Mouse (Mus musculus) central nervous system, embryonic 11.5 days (tissue): ENCODE data around the gene Fpr1. TPM values are rescaled to one million over a fixed set of nuclear protein-coding genes. Genes with fewer than 3 reads are reported as not detected.

Source experiments
- polyA plus RNA-seq: library from polyadenylated mRNA; depleted of rRNA; stranded (reverse); fragments of >200 nt; gene quantifications from 2 replicates; pipeline ENCODE4 v1.2.3, GENCODE M21; 2012; rRNA removed

Fpr1 gene
- not detected in 2 replicates for polyA plus RNA-seq

DNA sequence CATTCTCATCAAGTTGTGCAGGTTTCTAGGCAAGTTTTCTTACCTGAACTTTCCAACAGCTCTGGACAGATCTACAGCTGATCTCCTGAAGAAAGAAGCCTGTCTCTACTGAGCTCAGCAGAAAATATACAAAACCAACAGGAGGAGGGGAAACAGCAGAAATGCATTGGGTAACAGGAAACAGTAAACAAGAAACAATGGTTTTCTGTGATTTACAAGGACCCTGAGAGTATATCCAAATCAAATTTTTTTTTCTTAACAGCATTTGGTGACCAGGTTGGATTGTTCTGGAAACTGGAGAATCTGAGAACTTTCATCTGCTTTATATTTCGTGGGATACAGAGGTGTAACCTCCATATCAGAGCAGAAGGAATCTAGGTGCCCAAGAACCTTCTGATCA, at the start of gene Fpr1:
Gene Fpr1 (minus strand): TSS at position 101 of the 400 bp plus-strand sequence.

DNA sequence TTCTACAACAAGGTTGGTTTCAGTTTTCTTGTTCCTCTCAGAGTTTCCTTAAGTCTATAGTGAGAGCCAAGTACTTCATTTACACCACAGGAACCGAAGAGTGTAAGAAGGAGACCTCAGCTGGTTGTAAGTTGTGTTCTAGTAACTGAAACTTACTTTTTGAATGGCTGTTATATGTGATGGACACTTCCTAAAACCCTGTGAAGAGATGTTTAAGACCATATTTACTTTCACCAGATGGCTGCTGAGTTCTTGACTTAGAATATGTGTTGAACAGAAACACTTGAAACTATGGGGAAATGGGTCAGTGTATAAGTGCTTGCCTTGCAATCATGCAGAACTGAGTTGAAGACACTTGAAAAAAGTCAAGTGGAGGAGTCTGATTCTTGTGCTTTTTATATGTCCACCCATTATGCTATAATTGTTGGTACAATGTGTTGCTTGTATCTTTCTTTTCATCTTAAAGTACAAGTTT, 4.1 kb upstream of the Fpr1 start, which contains the start of the genes Fpr2 and Fpr3:
Gene Fpr2 (plus strand): TSS at position 51 of the 475 bp plus-strand sequence.
Gene Fpr3 (plus strand): TSS at position 79 of the 475 bp plus-strand sequence.

GRCm38 (mm10) chr17:17855064-17855838, 28.5 kb downstream of the Fpr1 start, which contains the start of gene Has1:
Gene Has1, minus strand, starts transcription at chr17:17855205.

DNA sequence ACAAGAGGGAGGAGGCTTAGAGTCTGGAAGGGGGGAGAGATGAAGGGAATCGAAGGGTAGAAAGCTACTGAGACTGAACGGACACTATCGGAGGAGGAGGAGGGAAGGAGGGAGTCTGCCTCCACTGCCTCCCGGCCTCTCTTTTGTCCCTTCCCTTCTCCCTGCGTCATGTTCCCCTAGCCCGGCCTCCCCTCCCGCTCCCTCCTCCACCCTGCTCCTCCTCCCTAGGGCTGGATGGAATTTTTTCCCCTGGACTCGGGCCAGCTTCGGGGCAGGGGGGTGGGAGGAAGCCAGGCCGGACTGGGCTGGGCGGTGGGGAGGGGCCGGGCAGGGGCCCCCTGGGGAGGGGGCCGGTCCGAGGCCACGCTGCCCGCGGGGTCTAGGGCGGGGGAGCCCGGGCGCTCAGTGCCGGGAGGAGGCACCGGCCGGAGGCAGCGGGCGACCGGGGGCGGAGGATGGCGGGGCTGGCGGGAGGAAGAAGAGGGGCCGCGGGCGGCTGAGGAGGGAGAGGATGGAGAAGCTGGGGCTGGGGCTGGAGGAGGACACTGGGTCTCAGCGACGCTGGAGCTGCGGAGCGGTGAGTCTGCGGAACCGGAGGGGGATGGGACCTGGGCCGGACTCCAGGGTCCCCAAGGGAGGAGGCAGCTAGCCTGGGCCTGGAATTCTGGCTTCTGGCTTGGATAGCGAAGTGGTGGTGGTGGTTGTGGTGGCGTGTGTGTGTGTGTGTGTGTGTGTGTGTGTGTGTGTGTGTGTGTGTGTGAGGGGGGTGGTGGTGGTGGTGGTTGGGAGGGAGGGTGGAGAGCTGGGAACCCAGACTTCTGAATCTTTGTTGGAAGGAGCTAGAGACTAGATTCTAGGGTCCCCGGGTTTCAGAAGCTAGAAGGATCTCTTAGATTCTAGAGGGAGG, 56.7 kb downstream of the Fpr1 start, which contains the start of gene Spaca6:
Gene Spaca6 (plus strand): TSS at position 408 of the 907 bp plus-strand sequence.

Other genes with a start within 250 kb of the Fpr1 start
- gene Vmn2r90, start 180.2 kb downstream of the Fpr1 start, polyA plus RNA-seq = not detected in 2 replicates
- gene Spaca6, start 56.8 kb downstream of the Fpr1 start, polyA plus RNA-seq = 110 and 147 TPM in 2 replicates
- 0.06 TPM in 1 of 2 replicates, not detected in the other for gene Has1, start 28.7 kb downstream of the Fpr1 start, polyA plus RNA-seq
- 0.05 TPM in 1 of 2 replicates, not detected in the other for gene Fpr2, start 3.9 kb upstream of the Fpr1 start, polyA plus RNA-seq
- gene Fpr3, start 3.9 kb upstream of the Fpr1 start, polyA plus RNA-seq = not detected in 2 replicates
- not detected in 2 replicates for gene Fpr-rs4, start 137.8 kb upstream of the Fpr1 start, polyA plus RNA-seq
- not detected in 2 replicates for gene Vmn2r124, start 165.5 kb upstream of the Fpr1 start, polyA plus RNA-seq
- not detected in 2 replicates for gene Vmn2r91, start 201.1 kb upstream of the Fpr1 start, polyA plus RNA-seq